Mouse (Mus musculus) liver, postnatal 0 days (tissue): ENCODE measurements around the gene Pam.

ENCODE experiments used
- CTCF ChIP-seq: sonication (generic); IDR thresholded peaks from 2 replicates; pipeline ENCODE4 v1.5.1; 2016; ENCODE audit warnings: antibody characterized with exemption, low read depth
- EP300 ChIP-seq: IDR thresholded peaks from 2 replicates; pipeline ENCODE4 v1.6.1; 2016; ENCODE audit warnings: antibody characterized with exemption, low read depth, mild to moderate bottlenecking

GRCm38 (mm10) chr1:97983189-97983588, 112.3 kb downstream of the Pam start:
- TF ChIP-seq CTCF = no peak
- no peak for TF ChIP-seq EP300
